Mouse (Mus musculus) erythroblast, embryonic 14.5 days (primary cell): ENCODE measurements around the gene Atxn1l.

ENCODE experiments used
- GATA1 ChIP-seq: IDR thresholded peaks from 2 replicates; pipeline ENCODE4 v1.6.1; 2012; ENCODE audit warnings: low read length, inconsistent platforms, mixed read lengths
- TAL1 ChIP-seq: IDR thresholded peaks from 3 replicates; pipeline ENCODE4 v1.6.1; 2012; ENCODE audit warnings: low read length, inconsistent platforms, mixed read lengths

DNA sequence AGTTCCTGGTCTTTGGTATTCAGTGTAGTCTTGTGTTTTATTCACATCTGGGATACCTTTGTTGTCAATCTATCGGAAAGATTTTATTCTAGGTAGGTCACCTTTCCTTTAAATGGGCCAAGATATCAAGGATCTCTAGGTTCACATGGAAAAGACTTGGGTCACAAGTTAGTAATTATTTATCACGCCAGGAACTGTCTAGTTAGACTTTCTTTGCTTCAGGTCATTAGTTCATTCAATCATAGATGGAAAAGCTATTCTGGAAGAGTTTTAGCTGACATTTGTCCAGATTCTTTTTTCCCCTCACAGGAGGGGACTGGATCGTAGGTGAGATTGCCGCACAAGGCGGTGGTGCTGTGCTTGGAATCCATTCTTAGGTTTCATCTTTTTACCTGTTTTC is 40.3 kb upstream of the Atxn1l start:
- no peak for TF ChIP-seq GATA1
- no peak for TF ChIP-seq TAL1
